Mouse (Mus musculus): Measurements from ENCODE around the gene Spsb2. TPM values are rescaled to one million over a fixed set of nuclear protein-coding genes. Genes with fewer than 3 reads are reported as not detected.

Spsb2 gene
- total RNA-seq, 1 experiment: 10.1 TPM

DNA sequence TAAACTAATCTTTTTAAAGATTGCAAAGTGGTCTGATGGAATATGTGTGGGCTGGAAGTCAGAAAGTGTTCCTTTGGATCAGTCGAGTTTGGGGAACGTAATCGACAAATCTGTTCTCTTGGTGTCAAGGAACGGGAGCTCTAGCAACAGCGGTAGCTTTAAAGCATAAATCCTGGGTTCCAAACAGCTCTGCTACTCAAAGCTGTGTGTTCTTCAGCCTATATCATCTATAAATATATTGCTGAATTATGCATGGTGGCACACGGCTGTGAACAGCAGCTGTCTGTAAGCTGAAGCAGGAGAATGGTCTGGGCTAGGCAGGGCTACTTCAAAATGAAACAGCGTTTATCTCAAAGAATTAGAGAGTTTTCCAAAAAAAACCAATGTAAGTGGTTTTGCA, 27.5 kb upstream of the Spsb2 start:
- H3K4me1 ChIP-seq (ENCODE audit: control insufficient read depth in 2 of 2, insufficient read depth in 2 of 2, low read length in 2 of 2, poor library complexity in 1 of 2): peaks cover 3 to 8% of the 10 kb centered on the region in 2 experiments; a peak in 3 of 4 replicates
- H3K27ac ChIP-seq (ENCODE audit: insufficient read depth, low read depth, low read length, poor library complexity, severe bottlenecking): no peak overlapping the region
- in situ Hi-C loops (cut with MboI; ENCODE audit: low sequenced_read_pairs in 2 of 2, unreplicated experiment in 2 of 2): no loop called here
- no peaks in the 10 kb centered on the region for H3K36me3 ChIP-seq (ENCODE audit: control insufficient read depth, insufficient read depth, low read length, poor library complexity, severe bottlenecking)
- TF ChIP-seq HCFC1 (IDR thresholded peaks at IDR 0.05; ENCODE audit: borderline replicate concordance, insufficient read depth, low read length) (no peak), CHD2 (IDR thresholded peaks at IDR 0.05; ENCODE audit: low read depth, low read length) (no peak), MAFK (IDR thresholded peaks at IDR 0.05; ENCODE audit: insufficient read depth, low read depth, low read length) (no peak)
- H3K4me3 ChIP-seq (ENCODE audit: insufficient read depth in 1 of 2, low read depth in 1 of 2, low read length in 2 of 2, poor library complexity in 1 of 2, severe bottlenecking in 1 of 2): no peak overlapping the region
- no peak for DNase-seq (ENCODE audit: low read depth, low spot score)
- H3K9me3 ChIP-seq (ENCODE audit: control insufficient read depth, insufficient read depth, low read depth, low read length): no peaks in the 10 kb centered on the region
- H3K9ac ChIP-seq (ENCODE audit: insufficient read depth, low read depth, low read length, poor library complexity, severe bottlenecking): no peak overlapping the region

DNA sequence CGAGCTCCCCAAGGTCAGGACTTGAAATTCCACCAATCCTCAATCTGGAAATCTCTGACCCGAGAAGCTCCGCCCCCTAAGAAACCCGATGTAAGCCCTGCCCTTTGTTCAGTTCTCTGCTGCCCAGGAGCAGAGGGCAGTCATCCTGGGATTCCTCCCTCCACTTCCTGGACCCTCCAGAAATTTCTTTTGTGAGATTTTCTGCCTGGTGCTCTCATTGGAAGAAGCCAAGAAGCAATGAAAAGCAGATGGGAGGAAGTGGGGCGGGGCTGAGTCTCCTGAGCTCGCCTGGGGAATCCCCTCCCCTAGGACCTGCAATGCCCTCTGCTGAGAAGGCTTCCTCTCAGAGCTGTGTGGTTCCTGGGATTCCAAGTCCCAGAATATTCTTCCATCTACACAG, 26.0 kb upstream of the Spsb2 start:
- Histone ChIP-seq H3K27ac (ENCODE audit: insufficient read depth, low read depth, low read length, poor library complexity, severe bottlenecking) (peak overlapping the region; percentile 1; the same call in 1 of the 2 replicates), H3K9ac (ENCODE audit: insufficient read depth, low read depth, low read length, poor library complexity, severe bottlenecking) (0 out of 2 replicates have a peak overlapping the region, but pooled peaks have one; percentile 34), H3K9me3 (ENCODE audit: control insufficient read depth, insufficient read depth, low read depth, low read length) (no peaks in the 10 kb centered on the region), H3K4me3 (ENCODE audit: insufficient read depth in 1 of 2, low read depth in 1 of 2, low read length in 2 of 2, poor library complexity in 1 of 2, severe bottlenecking in 1 of 2) (peak overlapping the region in 1 of 2 experiments; percentile 63; a peak in 2 of 4 replicates), H3K36me3 (ENCODE audit: control insufficient read depth, insufficient read depth, low read length, poor library complexity, severe bottlenecking) (no peaks in the 10 kb centered on the region), H3K4me1 (ENCODE audit: control insufficient read depth in 2 of 2, insufficient read depth in 2 of 2, low read length in 2 of 2, poor library complexity in 1 of 2) (peaks cover 3 to 14% of the 10 kb centered on the region in 2 experiments; a peak in 3 of 4 replicates)
- in situ Hi-C loops (cut with MboI; ENCODE audit: low sequenced_read_pairs in 2 of 2, unreplicated experiment in 2 of 2): no loop called here
- DNase-seq (ENCODE audit: low read depth, low spot score): peak; percentile 74
- TF ChIP-seq HCFC1 (IDR thresholded peaks at IDR 0.05; ENCODE audit: borderline replicate concordance, insufficient read depth, low read length) (no peak), CHD2 (IDR thresholded peaks at IDR 0.05; ENCODE audit: low read depth, low read length) (no peak), ZNF384 (IDR thresholded peaks at IDR 0.05; ENCODE audit: low read depth, low read length) (no peak), ZC3H11A (IDR thresholded peaks at IDR 0.05; ENCODE audit: borderline replicate concordance, low read depth, low read length) (no peak), MAFK (IDR thresholded peaks at IDR 0.05; ENCODE audit: insufficient read depth, low read depth, low read length) (no peak)

DNA sequence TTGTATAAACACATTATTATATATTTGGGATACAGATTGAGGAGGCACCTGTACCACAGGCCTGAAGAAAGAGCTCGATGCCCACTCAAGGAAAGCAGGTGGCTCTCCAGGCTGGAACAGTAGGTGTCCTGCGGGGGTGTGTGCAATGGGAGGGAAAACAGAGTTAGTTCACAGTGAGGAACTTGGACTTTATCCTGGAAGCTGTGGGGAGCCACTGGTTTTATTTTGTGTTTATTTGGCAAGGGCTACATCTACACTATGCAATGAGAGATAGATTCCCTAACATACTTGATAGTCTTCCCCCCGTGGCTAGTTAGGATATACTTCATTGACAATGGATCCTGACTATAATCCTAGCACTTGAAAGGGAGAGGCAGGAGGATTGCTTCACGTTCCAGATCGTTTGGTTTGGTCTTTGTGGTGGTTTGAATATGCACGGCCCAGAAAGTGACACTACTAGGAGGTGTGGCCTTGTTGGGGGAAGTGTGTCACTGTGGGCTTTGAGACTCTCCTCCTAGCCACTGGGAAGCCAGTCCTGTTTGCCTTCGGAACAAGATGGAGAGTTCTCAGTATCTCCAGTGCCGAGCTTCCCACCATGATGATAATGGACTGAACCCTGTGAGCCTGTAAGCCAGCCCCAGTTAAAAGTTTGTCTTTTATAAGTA, 21.6 kb upstream of the Spsb2 start:
- Histone ChIP-seq H3K27ac (ENCODE audit: insufficient read depth, low read depth, low read length, poor library complexity, severe bottlenecking) (no peak overlapping the region), H3K4me3 (ENCODE audit: insufficient read depth in 1 of 2, low read depth in 1 of 2, low read length in 2 of 2, poor library complexity in 1 of 2, severe bottlenecking in 1 of 2) (no peak overlapping the region), H3K9me3 (ENCODE audit: control insufficient read depth, insufficient read depth, low read depth, low read length) (no peaks in the 10 kb centered on the region), H3K36me3 (ENCODE audit: control insufficient read depth, insufficient read depth, low read length, poor library complexity, severe bottlenecking) (no peaks in the 10 kb centered on the region), H3K4me1 (ENCODE audit: control insufficient read depth in 2 of 2, insufficient read depth in 2 of 2, low read length in 2 of 2, poor library complexity in 1 of 2) (peaks cover 5 to 14% of the 10 kb centered on the region in 2 experiments; a peak in 3 of 4 replicates), H3K9ac (ENCODE audit: insufficient read depth, low read depth, low read length, poor library complexity, severe bottlenecking) (no peak overlapping the region)
- no peak for DNase-seq (ENCODE audit: low read depth, low spot score)
- in situ Hi-C loops (cut with MboI; ENCODE audit: low sequenced_read_pairs in 2 of 2, unreplicated experiment in 2 of 2): no loop called here
- TF ChIP-seq MAFK (IDR thresholded peaks at IDR 0.05; ENCODE audit: insufficient read depth, low read depth, low read length): no peak
- TF ChIP-seq CHD2 (IDR thresholded peaks at IDR 0.05; ENCODE audit: low read depth, low read length): no peak
- no peak for TF ChIP-seq HCFC1 (IDR thresholded peaks at IDR 0.05; ENCODE audit: borderline replicate concordance, insufficient read depth, low read length)
- TF ChIP-seq ZNF384 (IDR thresholded peaks at IDR 0.05; ENCODE audit: low read depth, low read length): no peak
- TF ChIP-seq ZC3H11A (IDR thresholded peaks at IDR 0.05; ENCODE audit: borderline replicate concordance, low read depth, low read length): no peak

GRCm38 (mm10) chr6:124787722-124788121, 20.7 kb upstream of the Spsb2 start:
- no peak for DNase-seq (ENCODE audit: low read depth, low spot score)
- Histone ChIP-seq H3K4me1 (ENCODE audit: control insufficient read depth in 2 of 2, insufficient read depth in 2 of 2, low read length in 2 of 2, poor library complexity in 1 of 2) (peaks cover 3 to 13% of the 10 kb centered on the region in 2 experiments; a peak in 3 of 4 replicates), H3K9ac (ENCODE audit: insufficient read depth, low read depth, low read length, poor library complexity, severe bottlenecking) (no peak overlapping the region), H3K27ac (ENCODE audit: insufficient read depth, low read depth, low read length, poor library complexity, severe bottlenecking) (no peak overlapping the region), H3K4me3 (ENCODE audit: insufficient read depth in 1 of 2, low read depth in 1 of 2, low read length in 2 of 2, poor library complexity in 1 of 2, severe bottlenecking in 1 of 2) (no peak overlapping the region), H3K9me3 (ENCODE audit: control insufficient read depth, insufficient read depth, low read depth, low read length) (no peaks in the 10 kb centered on the region), H3K36me3 (ENCODE audit: control insufficient read depth, insufficient read depth, low read length, poor library complexity, severe bottlenecking) (no peaks in the 10 kb centered on the region)
- TF ChIP-seq CHD2 (IDR thresholded peaks at IDR 0.05; ENCODE audit: low read depth, low read length): no peak
- no peak for TF ChIP-seq HCFC1 (IDR thresholded peaks at IDR 0.05; ENCODE audit: borderline replicate concordance, insufficient read depth, low read length)
- TF ChIP-seq ZC3H11A (IDR thresholded peaks at IDR 0.05; ENCODE audit: borderline replicate concordance, low read depth, low read length): no peak
- TF ChIP-seq ZNF384 (IDR thresholded peaks at IDR 0.05; ENCODE audit: low read depth, low read length): no peak
- TF ChIP-seq MAFK (IDR thresholded peaks at IDR 0.05; ENCODE audit: insufficient read depth, low read depth, low read length): no peak
- in situ Hi-C loops (cut with MboI; ENCODE audit: low sequenced_read_pairs in 2 of 2, unreplicated experiment in 2 of 2): no loop called here
